Mouse (Mus musculus) liver, adult (tissue): ENCODE measurements at regions not wholly inside any gene's neighbourhood (a gene's known extent, or its start where the extent isn't known, plus 50 kb on each side); places are given as distances from the start of the nearest gene placed in this dataset.

ENCODE experiments used
- GATA4 ChIP-seq: IDR thresholded peaks from 2 replicates; pipeline ENCODE4 v1.6.1; 2014; ENCODE audit warnings: mild to moderate bottlenecking, low read length; ENCODE audit not compliant: insufficient replicate concordance

- no peak for TF ChIP-seq GATA4
Observed at GRCm38 (mm10) chr5:45284680-45285079, 165.4 kb downstream of the Qdpr start.

GRCm38 (mm10) chr5:45283908-45284415 is 166.1 kb downstream of the Qdpr start:
- TF ChIP-seq GATA4 = no peak

GRCm38 (mm10) chr5:45282207-45282930 is 167.7 kb downstream of the Qdpr start:
- no peak for TF ChIP-seq GATA4

GRCm38 (mm10) chr5:45278571-45278970 is 171.5 kb downstream of the Qdpr start:
- peak; percentile 56; the same call in 1 of the 2 replicates for TF ChIP-seq GATA4

GRCm38 (mm10) chr5:45278005-45278432 is 172.0 kb downstream of the Qdpr start:
- TF ChIP-seq GATA4 = no peak

- no peak for TF ChIP-seq GATA4
Observed at GRCm38 (mm10) chr5:45270679-45271078, 179.4 kb downstream of the Qdpr start.

- no peak for TF ChIP-seq GATA4
Observed at GRCm38 (mm10) chr5:45269391-45269790, 180.6 kb downstream of the Qdpr start.

GRCm38 (mm10) chr5:45266914-45267313 is 183.1 kb downstream of the Qdpr start:
- TF ChIP-seq GATA4 = no peak

GRCm38 (mm10) chr5:45258486-45258885 is 191.6 kb downstream of the Qdpr start:
- no peak for TF ChIP-seq GATA4

- TF ChIP-seq GATA4 = peak; percentile 58; the same call in 1 of the 2 replicates
Observed at GRCm38 (mm10) chr5:45256256-45256999, 193.6 kb downstream of the Qdpr start.

- TF ChIP-seq GATA4 = no peak
Observed at GRCm38 (mm10) chr5:45231856-45232255, 218.2 kb downstream of the Qdpr start.

- no peak for TF ChIP-seq GATA4
Observed at GRCm38 (mm10) chr5:45230097-45230496, 219.9 kb downstream of the Qdpr start.

GRCm38 (mm10) chr5:45229477-45229876 is 220.6 kb downstream of the Qdpr start:
- TF ChIP-seq GATA4 = no peak

GRCm38 (mm10) chr5:45228226-45228927 is 221.7 kb downstream of the Qdpr start:
- no peak for TF ChIP-seq GATA4

- TF ChIP-seq GATA4 = no peak
Observed at GRCm38 (mm10) chr5:45220272-45220916, 229.6 kb downstream of the Qdpr start.

GRCm38 (mm10) chr5:45219558-45219957 is 230.5 kb downstream of the Qdpr start:
- no peak for TF ChIP-seq GATA4

GRCm38 (mm10) chr5:45219101-45219500 is 230.9 kb downstream of the Qdpr start:
- no peak for TF ChIP-seq GATA4
